Mouse (Mus musculus) CH12.LX (cell line): Measurements from ENCODE around the gene U90926. TPM values are rescaled to one million over a fixed set of nuclear protein-coding genes. Genes with fewer than 3 reads are reported as not detected.

Experiments
- DNase-seq: peaks from one replicate; pipeline ENCODE4 v3.0.0-alpha.2; 2013; ENCODE audit errors: extremely low read depth
- H3K27ac ChIP-seq: 2 replicates; pipeline ENCODE4 v1.5.1; 2012; ENCODE audit warnings: low read depth, mild to moderate bottlenecking, control low read depth, moderate library complexity; ENCODE audit not compliant: insufficient read depth
- H3K27me3 ChIP-seq: replicated peaks from 2 replicates; pipeline ENCODE3; 2012; ENCODE audit warnings: inconsistent platforms
- H3K36me3 ChIP-seq, 2 experiments: replicated peaks in 1 of 2; 2 replicates each; pipeline versions ENCODE3 to v1.6.1; 2012; ENCODE audit warnings: inconsistent platforms in 1 of 2, low read length in 1 of 2, mild to moderate bottlenecking in 1 of 2, mixed read lengths in 1 of 2, moderate library complexity in 1 of 2; ENCODE audit not compliant: control insufficient read depth in 1 of 2, insufficient read depth in 1 of 2
- H3K4me1 ChIP-seq, 2 experiments: 2 replicates each; pipeline ENCODE4 v1.6.1; 2012; ENCODE audit warnings: inconsistent platforms in 1 of 2, moderate library complexity in 1 of 2; ENCODE audit not compliant: insufficient read depth in 2 of 2, control insufficient read depth in 1 of 2
- H3K4me2 ChIP-seq: 2 replicates; pipeline ENCODE4 v1.6.1; 2012; ENCODE audit warnings: low read depth, mild to moderate bottlenecking, control low read depth; ENCODE audit not compliant: poor library complexity, insufficient read depth, severe bottlenecking
- H3K4me3 ChIP-seq, 3 experiments: fragments of 150-350 bp in 1 of 3; sonication (generic) in 1 of 3; replicated peaks in 1 of 3; 2 replicates each; pipeline versions ENCODE3 to v1.5.1; 2011 to 2012; ENCODE audit warnings: low read depth in 2 of 3, low read length in 2 of 3, mild to moderate bottlenecking in 2 of 3, moderate library complexity in 2 of 3, control low read depth in 1 of 3, improper control_type of control experiment in 1 of 3, inconsistent platforms in 1 of 3, mixed read lengths in 1 of 3; ENCODE audit not compliant: poor library complexity in 1 of 3
- H3K79me2 ChIP-seq: replicated peaks from 2 replicates; pipeline ENCODE4 v1.6.1; 2012; ENCODE audit warnings: mild to moderate bottlenecking, moderate library complexity; ENCODE audit not compliant: control insufficient read depth, poor library complexity, insufficient read depth, severe bottlenecking; ENCODE audit errors: extremely low read depth
- H3K9ac ChIP-seq: 2 replicates; pipeline ENCODE4 v1.6.1; 2012; ENCODE audit warnings: low read depth, mild to moderate bottlenecking, control low read depth, moderate library complexity; ENCODE audit not compliant: insufficient read depth
- H3K9me3 ChIP-seq: replicated peaks from 2 replicates; pipeline ENCODE3; 2012; ENCODE audit warnings: low read length, inconsistent platforms, mixed read lengths
- BHLHE40 ChIP-seq: IDR thresholded peaks from 2 replicates; pipeline ENCODE4 v1.6.1; 2011; ENCODE audit warnings: mild to moderate bottlenecking, low read depth, low read length, improper control_type of control experiment
- CHD1 ChIP-seq: IDR thresholded peaks from 2 replicates; pipeline ENCODE4 v1.6.1; 2012; ENCODE audit warnings: low read depth, low read length, improper control_type of control experiment, inconsistent platforms
- CHD2 ChIP-seq: IDR thresholded peaks from 2 replicates; pipeline ENCODE4 v1.6.1; 2011; ENCODE audit warnings: low read length, improper control_type of control experiment
- CTCF ChIP-seq, 2 experiments: IDR thresholded peaks in 1 of 2; conservative IDR thresholded peaks in 1 of 2; 2 replicates each; pipeline ENCODE4 v1.5.1; 2011 to 2012; ENCODE audit warnings: low read depth in 2 of 2, low read length in 2 of 2, improper control_type of control experiment in 1 of 2, inconsistent platforms in 1 of 2, mild to moderate bottlenecking in 1 of 2, moderate library complexity in 1 of 2
- E2F4 ChIP-seq: IDR thresholded peaks from 2 replicates; pipeline ENCODE4 v1.6.1; 2011; ENCODE audit warnings: low read depth, low read length, improper control_type of control experiment; ENCODE audit not compliant: insufficient replicate concordance
- ELF1 ChIP-seq: IDR thresholded peaks from 2 replicates; pipeline ENCODE4 v1.6.1; 2014; ENCODE audit warnings: low read depth, mild to moderate bottlenecking, inconsistent platforms, low read length, improper control_type of control experiment
- ETS1 ChIP-seq: conservative IDR thresholded peaks from 2 replicates; pipeline ENCODE4 v1.6.1; 2012; ENCODE audit warnings: low read depth, mild to moderate bottlenecking, inconsistent platforms, low read length, improper control_type of control experiment, moderate library complexity
- GABPA ChIP-seq: IDR thresholded peaks from 2 replicates; pipeline ENCODE4 v1.6.1; 2012; ENCODE audit warnings: low read depth, low read length, improper control_type of control experiment, inconsistent platforms; ENCODE audit not compliant: insufficient replicate concordance
- IRF4 ChIP-seq: IDR thresholded peaks from 2 replicates; pipeline ENCODE4 v1.6.1; 2014; ENCODE audit warnings: low read depth, mild to moderate bottlenecking, inconsistent platforms, low read length, improper control_type of control experiment
- JUN ChIP-seq: IDR thresholded peaks from 2 replicates; pipeline ENCODE4 v1.6.1; 2011; ENCODE audit warnings: low read depth, mild to moderate bottlenecking, low read length, improper control_type of control experiment, moderate library complexity; ENCODE audit not compliant: insufficient read depth
- JUND ChIP-seq: conservative IDR thresholded peaks from 2 replicates; pipeline ENCODE4 v1.6.1; 2011; ENCODE audit warnings: low read depth, low read length, improper control_type of control experiment
- KAT2A ChIP-seq: IDR thresholded peaks from 2 replicates; pipeline ENCODE4 v1.6.1; 2012; ENCODE audit warnings: low read length, improper control_type of control experiment, inconsistent platforms; ENCODE audit not compliant: insufficient replicate concordance
- MAX ChIP-seq: IDR thresholded peaks from 2 replicates; pipeline ENCODE4 v1.6.1; 2011; ENCODE audit warnings: low read length, improper control_type of control experiment
- MAZ ChIP-seq: IDR thresholded peaks from 2 replicates; pipeline ENCODE4 v1.6.1; 2012; ENCODE audit warnings: low read depth, mild to moderate bottlenecking, inconsistent platforms, low read length, improper control_type of control experiment, moderate library complexity
- MEF2A ChIP-seq: IDR thresholded peaks from 2 replicates; pipeline ENCODE4 v1.6.1; 2014; ENCODE audit warnings: low read depth, mild to moderate bottlenecking, inconsistent platforms, low read length, improper control_type of control experiment, borderline replicate concordance
- MXI1 ChIP-seq: IDR thresholded peaks from 2 replicates; pipeline ENCODE4 v1.6.1; 2011; ENCODE audit warnings: mild to moderate bottlenecking, low read depth, low read length, improper control_type of control experiment
- MYC ChIP-seq: IDR thresholded peaks from 2 replicates; pipeline ENCODE4 v1.6.1; 2011; ENCODE audit warnings: low read depth, mild to moderate bottlenecking, improper control_type of control experiment, low read length
- NRF1 ChIP-seq: IDR thresholded peaks from 2 replicates; pipeline ENCODE4 v1.6.1; 2014; ENCODE audit warnings: low read depth, mild to moderate bottlenecking, inconsistent platforms, low read length, improper control_type of control experiment, moderate library complexity
- PAX5 ChIP-seq: IDR thresholded peaks from 2 replicates; pipeline ENCODE4 v1.6.1; 2012; ENCODE audit warnings: low read length, inconsistent platforms, mixed read lengths
- RAD21 ChIP-seq: IDR thresholded peaks from 2 replicates; pipeline ENCODE4 v1.6.1; 2011; ENCODE audit warnings: low read depth, mild to moderate bottlenecking, low read length, improper control_type of control experiment, moderate library complexity
- RCOR1 ChIP-seq: conservative IDR thresholded peaks from 2 replicates; pipeline ENCODE4 v1.6.1; 2012; ENCODE audit warnings: low read depth, mild to moderate bottlenecking, inconsistent platforms, low read length, improper control_type of control experiment
- SIN3A ChIP-seq: IDR thresholded peaks from 2 replicates; pipeline ENCODE4 v1.6.1; 2012; ENCODE audit warnings: low read length, improper control_type of control experiment, inconsistent platforms
- TBP ChIP-seq: conservative IDR thresholded peaks from 2 replicates; pipeline ENCODE4 v1.6.1; 2011; ENCODE audit warnings: low read depth, low read length, improper control_type of control experiment
- TCF12 ChIP-seq: IDR thresholded peaks from 2 replicates; pipeline ENCODE4 v1.6.1; 2014; ENCODE audit warnings: low read depth, mild to moderate bottlenecking, inconsistent platforms, low read length, improper control_type of control experiment
- USF1 ChIP-seq: IDR thresholded peaks from 2 replicates; pipeline ENCODE4 v1.6.1; 2014; ENCODE audit warnings: low read depth, mild to moderate bottlenecking, inconsistent platforms, low read length, improper control_type of control experiment
- USF2 ChIP-seq: conservative IDR thresholded peaks from 2 replicates; pipeline ENCODE4 v1.6.1; 2011; ENCODE audit warnings: low read depth, low read length, improper control_type of control experiment
- ZC3H11A ChIP-seq: IDR thresholded peaks from 2 replicates; pipeline ENCODE4 v1.6.1; 2012; ENCODE audit warnings: low read depth, mild to moderate bottlenecking, inconsistent platforms, low read length, improper control_type of control experiment
- ZMIZ1 ChIP-seq: IDR thresholded peaks from 2 replicates; pipeline ENCODE4 v1.6.1; 2012; ENCODE audit warnings: low read depth, mild to moderate bottlenecking, inconsistent platforms, low read length, improper control_type of control experiment
- dilution Hi-C: fragments of 300-500 bp; cut with MboI; formaldehyde crosslinking; loops from 2 replicates; pipeline ENCODE4 v1.14.3; 2020; ENCODE audit warnings: low sequenced_read_pairs; ENCODE audit not compliant: extremely low pct_unique_long_range_greater_than_20kb, extremely low pct_ligation_motif_present
- in situ Hi-C: fragments of 300-500 bp; cut with MboI; formaldehyde crosslinking; loops from 3 replicates; pipeline ENCODE4 v1.14.3; 2019; ENCODE audit warnings: low sequenced_read_pairs, low pct_ligation_motif_present, low pct_unique_long_range_greater_than_20kb, mixed read lengths
- polyA plus RNA-seq: library from polyadenylated mRNA; unstranded; fragments of >175 nt; gene quantifications from 2 replicates; pipeline ENCODE4 v1.2.1, GENCODE M21; 2012; ENCODE audit warnings: low read depth; ENCODE audit not compliant: insufficient read length
- total RNA-seq, 2 experiments: library from RNA; depleted of rRNA; stranded (reverse); fragments of 300-350 nt in 1 of 2; fragments of >200 nt in 1 of 2; gene quantifications; 2 replicates each; pipeline ENCODE4 v1.2.3; 2012 to 2014

U90926 gene
- total and polyA plus RNA-seq, 3 experiments, result not detected

- Histone ChIP-seq H3K27me3 (no peaks in the 10 kb centered on the region), H3K27ac (no peak overlapping the region), H3K4me3 (no peak overlapping the region), H3K4me2 (no peak overlapping the region), H3K9ac (no peak overlapping the region), H3K36me3 (peaks cover 22 to 64% of the 10 kb centered on the region in 2 experiments), H3K9me3 (no peaks in the 10 kb centered on the region), H3K79me2 (no peaks in the 10 kb centered on the region), H3K4me1 (peaks cover 5 to 6% of the 10 kb centered on the region in 2 experiments; a peak in 3 of 4 replicates)
- dilution Hi-C loops, result no loop called here
- TF ChIP-seq SIN3A, result no peak
- TF ChIP-seq MAX, result no peak
- TF ChIP-seq MEF2A, result no peak
- TF ChIP-seq GABPA, result no peak
- TF ChIP-seq ZMIZ1, result no peak
- TF ChIP-seq CTCF (conservative IDR thresholded peaks at IDR 0.05 in 1 of 2, IDR thresholded peaks at IDR 0.05 in 1 of 2; ENCODE audit: low read depth in 2 of 2, low read length in 2 of 2), result no peak
- no peak for TF ChIP-seq E2F4
- no peak for TF ChIP-seq PAX5
- TF ChIP-seq MAZ, result no peak
- TF ChIP-seq ZC3H11A, result no peak
- no peak for TF ChIP-seq JUND
- TF ChIP-seq TCF12, result no peak
- no peak for TF ChIP-seq MXI1
- no peak for TF ChIP-seq USF2
- no peak for TF ChIP-seq BHLHE40
- in situ Hi-C loops, result no loop called here
- no peak for DNase-seq
Measured at GRCm38 (mm10) chr5:92262646-92263045, 47.4 kb upstream of the U90926 start.

DNA sequence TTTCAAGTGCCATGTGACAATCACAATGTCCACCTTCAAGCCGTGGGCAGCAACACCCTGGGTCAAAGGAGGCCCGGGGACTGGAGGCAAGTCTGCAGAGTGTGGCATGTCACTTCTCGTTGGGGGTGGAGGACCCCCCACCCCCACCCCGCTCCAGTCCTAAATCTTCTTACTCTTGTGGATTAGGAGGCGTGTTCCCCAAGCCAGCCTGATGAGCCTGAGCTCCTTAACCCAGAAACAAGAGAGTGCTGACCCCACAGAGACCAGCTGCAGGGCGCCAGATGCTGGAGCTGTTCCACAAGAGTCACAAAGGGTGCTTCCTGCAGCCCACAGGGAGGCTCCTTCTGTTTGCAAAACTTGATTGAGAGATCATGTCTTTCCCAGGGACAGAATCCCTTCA is 41.0 kb upstream of the U90926 start, which contains the start of gene Ppef2:
TSS of gene Ppef2 (minus strand) at position 61 of the 400 bp plus-strand sequence.
- TF ChIP-seq USF1 (no peak), USF2 (no peak), CTCF (conservative IDR thresholded peaks at IDR 0.05 in 1 of 2, IDR thresholded peaks at IDR 0.05 in 1 of 2; ENCODE audit: low read depth in 2 of 2, low read length in 2 of 2) (no peak), E2F4 (no peak), NRF1 (no peak), JUND (no peak), JUN (no peak), RCOR1 (no peak), KAT2A (no peak), CHD2 (no peak), ETS1 (no peak), IRF4 (no peak), CHD1 (no peak), RAD21 (no peak), ELF1 (no peak), MYC (no peak), TCF12 (no peak), SIN3A (no peak), TBP (no peak), MAZ (no peak)

More for the DNA sequence above, 41.0 kb upstream of the U90926 start, which contains the start of gene Ppef2:
- Histone ChIP-seq H3K36me3 (peaks cover 4 to 26% of the 10 kb centered on the region in 2 experiments), H3K27ac (no peak within 1 kb of the TSS), H3K27me3 (no peaks in the 10 kb centered on the region), H3K79me2 (no peaks in the 10 kb centered on the region), H3K9me3 (no peaks in the 10 kb centered on the region), H3K4me2 (no peak within 1 kb of the TSS), H3K4me3 (no peak within 1 kb of the TSS), H3K4me1 (no peaks in the 10 kb centered on the region), H3K9ac (no peak within 1 kb of the TSS)
- no peak for DNase-seq
- dilution Hi-C loops, result no loop called here
- in situ Hi-C loops, result no loop called here
